Mouse (Mus musculus): ENCODE data around the gene Olfr497. TPM values are rescaled to one million over a fixed set of nuclear protein-coding genes. Genes with fewer than 3 reads are reported as not detected.

Olfr497 gene
- polyA plus RNA-seq (2017; shearing (Covaris generic)): not detected

DNA sequence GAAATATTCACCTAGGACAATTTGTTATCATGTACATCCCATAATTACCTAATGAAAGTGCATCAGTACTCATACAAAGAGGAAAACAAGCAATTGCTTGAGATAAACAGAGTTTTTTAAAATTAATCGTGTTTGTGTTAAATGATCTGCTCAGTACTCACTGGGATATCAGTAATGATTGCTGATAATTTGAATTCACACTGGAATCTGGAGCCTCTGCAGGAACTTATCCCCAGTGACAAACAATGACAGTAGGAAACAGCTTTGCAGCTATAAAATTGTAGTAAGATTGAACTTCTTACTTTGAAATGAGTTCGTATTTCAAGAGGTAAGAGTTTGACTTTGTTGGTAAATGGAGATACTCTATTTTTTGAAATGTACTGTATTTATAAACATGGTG, at the start of gene Olfr497:
TSS of gene Olfr497 (plus strand) at position 301 of the 400 bp plus-strand sequence.

DNA sequence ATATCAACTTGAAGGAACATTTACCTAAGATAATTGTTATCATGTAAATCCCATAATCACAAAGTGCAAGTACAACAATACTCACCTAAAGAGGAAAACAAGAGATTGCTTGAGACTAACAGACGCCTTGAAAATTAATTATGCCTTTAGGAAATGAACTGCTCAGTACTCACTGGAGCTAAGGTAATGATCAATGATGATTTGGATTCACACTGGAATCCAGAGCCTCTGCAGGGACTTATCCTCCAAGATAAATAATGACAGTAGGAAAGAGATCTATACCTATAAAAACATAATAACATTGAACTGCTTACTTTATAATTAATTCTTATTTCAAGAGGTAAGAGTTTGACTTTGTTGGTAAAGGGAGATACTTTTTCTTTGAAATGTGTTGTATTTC, 27.4 kb upstream of the Olfr497 start, which contains the start of gene Olfr495:
TSS of gene Olfr495 (plus strand) at position 301 of the 400 bp plus-strand sequence.

DNA sequence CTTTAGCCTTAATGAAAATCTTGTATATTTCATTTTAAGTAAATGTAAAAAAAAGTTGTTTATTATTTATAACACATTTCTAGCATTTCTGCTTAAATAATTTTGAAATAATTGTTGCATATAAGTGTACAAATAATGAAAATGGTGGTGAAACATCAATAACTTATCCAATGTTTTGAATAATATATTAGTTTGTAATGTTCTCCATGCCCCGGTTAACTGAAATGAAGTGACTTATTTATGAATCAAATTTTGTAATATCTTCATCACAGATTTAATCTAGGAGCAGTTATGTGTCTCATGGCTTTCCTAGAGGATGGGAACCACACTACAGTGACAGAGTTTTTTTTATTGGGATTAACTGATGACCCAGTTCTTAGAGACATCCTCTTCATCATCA, 44.8 kb downstream of the Olfr497 start, which contains the start of gene Olfr498:
TSS of gene Olfr498 (plus strand) at position 301 of the 400 bp plus-strand sequence.

Other genes with a start within 250 kb of the Olfr497 start
- gene Olfr486, start 247.7 kb upstream of the Olfr497 start, polyA plus RNA-seq (2017; shearing (Covaris generic)): not detected
- gene Olfr487, start 205.8 kb upstream of the Olfr497 start, polyA plus RNA-seq (2017; shearing (Covaris generic)): not detected
- gene Olfr488, start 162.1 kb upstream of the Olfr497 start, polyA plus RNA-seq (2017; shearing (Covaris generic)): not detected
- gene Olfr490, start 131.5 kb upstream of the Olfr497 start, polyA plus RNA-seq (2017; shearing (Covaris generic)): not detected
- gene Olfr491, start 107.0 kb upstream of the Olfr497 start, polyA plus RNA-seq (2017; shearing (Covaris generic)): not detected
- not detected for gene Olfr492, start 96.7 kb upstream of the Olfr497 start, polyA plus RNA-seq (2017; shearing (Covaris generic))
- gene Olfr493, start 73.4 kb upstream of the Olfr497 start, polyA plus RNA-seq (2017; shearing (Covaris generic)): not detected
- gene Olfr494, start 55.1 kb upstream of the Olfr497 start, polyA plus RNA-seq (2017; shearing (Covaris generic)): not detected
- not detected for gene Olfr495, start 27.3 kb upstream of the Olfr497 start, polyA plus RNA-seq (2017; shearing (Covaris generic))
- gene Olfr498, start 44.9 kb downstream of the Olfr497 start, polyA plus RNA-seq (2017; shearing (Covaris generic)): not detected
- not detected for gene Olfr502, start 104.6 kb downstream of the Olfr497 start, polyA plus RNA-seq (2017; shearing (Covaris generic))
- not detected for gene Olfr503, start 124.1 kb downstream of the Olfr497 start, polyA plus RNA-seq (2017; shearing (Covaris generic))
- not detected for gene Olfr504, start 145.4 kb downstream of the Olfr497 start, polyA plus RNA-seq (2017; shearing (Covaris generic))
- not detected for gene Olfr506, start 190.4 kb downstream of the Olfr497 start, polyA plus RNA-seq (2017; shearing (Covaris generic))
- not detected for gene Olfr507, start 201.4 kb downstream of the Olfr497 start, polyA plus RNA-seq (2017; shearing (Covaris generic))
- gene Olfr508, start 209.6 kb downstream of the Olfr497 start, polyA plus RNA-seq (2017; shearing (Covaris generic)): not detected
- not detected for gene Olfr509, start 231.5 kb downstream of the Olfr497 start, polyA plus RNA-seq (2017; shearing (Covaris generic))
- gene Olfr510, start 246.0 kb downstream of the Olfr497 start, polyA plus RNA-seq (2017; shearing (Covaris generic)): not detected

Data from inflammation-experienced regulatory T-cells, adult 16 weeks (primary cell).